Mouse (Mus musculus) urinary bladder, postnatal 14 days (tissue): ENCODE data around the gene Siglecg.

Experiments
- DNase-seq: peaks from one replicate; pipeline ENCODE4 v3.0.0; 2021; ENCODE audit warnings: low spot score

Gene Siglecg

DNA sequence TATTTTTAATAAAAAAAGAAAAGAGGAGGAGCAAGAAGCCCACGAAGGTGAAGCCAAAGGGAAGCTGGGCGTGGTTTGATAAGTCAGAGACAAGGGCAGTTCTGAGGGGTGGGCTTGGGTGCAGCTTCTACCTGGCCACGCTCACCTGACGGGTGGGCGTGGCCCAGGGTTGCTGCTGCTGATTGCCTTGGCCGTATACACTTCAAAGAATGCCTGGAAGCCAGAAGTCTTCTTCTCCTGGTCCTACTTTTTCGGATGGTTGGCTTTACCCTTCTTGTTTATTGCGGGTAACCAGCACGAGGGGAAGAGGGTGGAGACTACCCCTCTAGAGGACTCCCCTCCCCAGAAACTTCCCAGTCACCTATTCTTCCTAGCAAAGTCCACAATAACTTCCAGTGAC is 34.7 kb downstream of the Siglecg start:
- DNase-seq: no peak

DNA sequence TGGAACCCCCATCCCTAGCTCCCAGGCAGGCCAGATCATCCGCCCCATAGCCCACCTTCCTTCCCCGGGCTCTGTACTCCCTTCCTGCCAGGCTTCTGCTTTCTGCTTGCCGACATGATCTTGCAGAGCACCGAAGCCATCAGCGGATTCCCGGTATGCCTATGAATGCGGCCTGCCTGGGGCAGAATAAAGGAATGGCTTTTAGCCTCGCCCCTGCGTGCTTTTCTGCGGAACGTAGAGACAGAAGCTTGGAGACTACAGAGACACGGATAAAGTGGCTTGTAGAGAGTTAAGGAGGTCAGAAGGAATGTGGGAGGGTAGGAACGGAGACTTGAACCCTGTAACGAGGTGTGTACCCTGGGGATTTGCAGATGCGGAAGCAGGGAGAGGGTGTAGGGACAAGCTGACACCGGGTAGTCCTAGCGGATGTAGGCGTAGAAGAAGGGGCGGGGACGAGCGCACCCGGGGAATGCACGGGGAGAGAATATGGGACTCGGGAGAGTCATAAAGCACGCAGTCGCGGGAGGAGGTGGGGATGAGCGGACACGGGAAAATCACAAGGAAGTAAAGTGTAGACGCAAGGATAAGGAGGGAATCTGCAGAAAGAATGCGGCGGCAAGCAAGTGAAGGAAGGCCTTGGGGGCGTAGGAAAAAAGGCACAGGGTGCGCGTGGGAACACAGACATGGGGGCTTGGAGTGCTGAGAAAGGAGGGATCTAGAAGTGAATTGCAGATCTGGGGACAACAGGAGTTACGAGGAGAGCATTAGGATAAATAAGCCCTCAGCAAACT is 35.3 kb downstream of the Siglecg start:
- peak; percentile 89 for DNase-seq

DNA sequence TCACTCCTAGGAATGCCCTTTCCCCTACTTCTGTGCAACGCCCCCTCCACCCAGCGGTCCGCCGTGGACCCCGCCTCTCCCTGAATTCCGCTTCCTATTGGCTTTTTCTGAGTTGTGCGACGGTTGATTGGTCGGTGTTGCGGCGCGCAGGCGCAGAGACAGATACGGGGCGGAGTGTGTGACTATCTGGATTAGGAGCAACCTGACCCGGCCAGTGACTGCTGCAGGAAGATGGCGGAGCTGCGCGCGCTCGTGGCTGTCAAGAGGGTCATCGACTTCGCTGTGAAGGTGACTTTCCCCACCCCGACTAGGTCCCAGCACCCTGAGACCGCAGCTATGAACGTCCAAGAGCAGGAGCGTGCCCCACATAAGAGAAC is 35.9 kb downstream of the Siglecg start, which contains the start of the genes Etfb and Gm45233:
TSS of gene Etfb (plus strand) at position 167 of the 377 bp plus-strand sequence.
TSS of gene Gm45233 (plus strand) at position 212 of the 377 bp plus-strand sequence.
- peak; percentile 94 for DNase-seq

DNA sequence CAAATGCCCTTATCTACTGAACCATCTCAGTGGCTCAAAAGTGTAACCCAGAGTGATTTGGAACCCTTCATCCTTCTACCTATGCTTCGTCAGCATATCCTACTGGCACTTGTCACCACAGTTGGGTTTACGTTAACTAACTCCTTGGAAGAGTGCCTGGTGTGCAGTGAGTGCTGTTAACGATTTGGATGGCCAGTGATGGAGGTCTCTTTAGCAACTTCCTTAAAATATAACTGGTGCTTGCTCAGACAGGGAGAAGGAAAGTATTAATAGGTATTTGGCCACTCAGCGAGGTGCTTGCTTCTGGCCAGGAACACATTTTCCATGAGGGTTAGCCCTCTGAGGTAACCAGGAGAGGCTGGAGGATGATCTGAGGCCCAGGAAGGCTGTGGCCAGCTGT is 39.8 kb downstream of the Siglecg start:
- DNase-seq: no peak

DNA sequence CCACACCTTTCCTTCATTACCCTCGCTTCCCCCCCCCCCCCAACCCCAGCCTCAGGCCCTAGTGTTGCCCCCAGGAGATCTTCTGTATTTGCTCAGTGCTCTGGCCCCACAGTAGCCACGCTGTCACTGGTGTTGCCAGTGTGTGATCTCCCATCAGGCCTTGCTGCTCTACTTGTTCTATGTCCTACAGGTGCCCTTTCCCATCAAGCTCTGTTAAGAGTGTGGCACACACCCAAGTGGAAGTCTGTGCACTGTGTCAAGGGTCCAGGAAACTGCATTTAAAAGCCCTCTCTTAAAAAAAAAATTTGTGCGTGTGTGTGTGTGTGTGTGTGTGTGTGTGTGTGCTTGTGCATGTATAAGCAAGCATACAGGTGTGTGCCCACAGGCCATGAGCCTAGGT is 40.2 kb downstream of the Siglecg start:
- no peak for DNase-seq

DNA sequence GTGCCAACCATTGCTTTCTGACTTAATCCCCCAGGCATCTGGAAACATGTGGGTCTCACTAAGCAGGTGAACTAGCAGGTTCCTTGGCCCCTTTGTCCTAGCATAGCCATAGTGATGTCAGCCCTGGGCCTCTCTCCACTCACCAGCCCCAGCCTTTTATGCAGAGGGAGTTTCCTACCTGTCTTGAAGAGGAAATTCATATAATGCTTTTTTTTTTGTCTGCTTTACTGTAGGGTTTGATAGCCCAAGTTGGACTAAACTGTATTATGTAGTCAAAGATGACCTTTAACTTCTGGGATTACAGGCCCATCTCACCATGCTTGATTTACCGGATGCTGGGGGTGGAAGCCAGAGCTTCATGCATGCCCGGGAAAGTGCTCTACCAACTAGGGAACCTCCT is 41.8 kb downstream of the Siglecg start:
- DNase-seq: no peak

DNA sequence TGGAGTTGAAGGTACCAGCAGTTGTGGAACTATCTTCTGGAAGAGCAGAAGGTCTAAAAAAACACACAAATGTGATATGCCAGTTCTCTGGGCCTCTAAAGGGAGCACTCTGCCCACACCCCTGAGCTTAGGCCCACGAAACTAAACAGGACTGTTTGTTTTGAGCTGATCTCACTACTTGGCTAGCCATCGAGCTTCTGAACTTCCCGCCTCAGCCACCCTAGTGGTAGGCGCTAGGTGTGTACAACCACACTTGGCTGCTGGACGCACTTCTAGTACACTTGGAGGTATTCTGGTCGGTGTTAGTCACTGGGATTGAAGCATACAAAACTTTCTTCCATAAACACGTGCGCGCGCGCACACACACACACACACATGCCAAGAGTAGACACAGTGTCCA is 43.7 kb downstream of the Siglecg start:
- no peak for DNase-seq

DNA sequence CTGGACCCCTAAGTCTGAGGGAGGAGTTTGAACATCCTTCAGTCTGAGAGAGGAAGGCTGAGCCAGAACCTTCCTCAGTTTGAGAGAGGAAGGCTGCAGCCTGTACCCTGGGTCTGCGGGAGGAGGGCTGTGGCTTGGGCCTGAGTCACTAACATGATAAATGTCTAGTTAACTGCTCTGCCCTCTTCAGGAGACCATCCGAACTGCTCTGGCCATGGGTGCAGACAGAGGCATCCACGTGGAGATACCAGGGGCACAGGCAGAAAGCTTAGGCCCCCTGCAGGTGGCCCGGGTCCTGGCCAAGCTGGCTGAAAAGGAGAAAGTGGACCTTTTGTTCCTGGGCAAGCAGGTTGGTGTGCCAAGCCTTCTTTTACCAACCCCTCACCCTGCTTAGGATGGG is 44.6 kb downstream of the Siglecg start:
- DNase-seq: peak; percentile 14

DNA sequence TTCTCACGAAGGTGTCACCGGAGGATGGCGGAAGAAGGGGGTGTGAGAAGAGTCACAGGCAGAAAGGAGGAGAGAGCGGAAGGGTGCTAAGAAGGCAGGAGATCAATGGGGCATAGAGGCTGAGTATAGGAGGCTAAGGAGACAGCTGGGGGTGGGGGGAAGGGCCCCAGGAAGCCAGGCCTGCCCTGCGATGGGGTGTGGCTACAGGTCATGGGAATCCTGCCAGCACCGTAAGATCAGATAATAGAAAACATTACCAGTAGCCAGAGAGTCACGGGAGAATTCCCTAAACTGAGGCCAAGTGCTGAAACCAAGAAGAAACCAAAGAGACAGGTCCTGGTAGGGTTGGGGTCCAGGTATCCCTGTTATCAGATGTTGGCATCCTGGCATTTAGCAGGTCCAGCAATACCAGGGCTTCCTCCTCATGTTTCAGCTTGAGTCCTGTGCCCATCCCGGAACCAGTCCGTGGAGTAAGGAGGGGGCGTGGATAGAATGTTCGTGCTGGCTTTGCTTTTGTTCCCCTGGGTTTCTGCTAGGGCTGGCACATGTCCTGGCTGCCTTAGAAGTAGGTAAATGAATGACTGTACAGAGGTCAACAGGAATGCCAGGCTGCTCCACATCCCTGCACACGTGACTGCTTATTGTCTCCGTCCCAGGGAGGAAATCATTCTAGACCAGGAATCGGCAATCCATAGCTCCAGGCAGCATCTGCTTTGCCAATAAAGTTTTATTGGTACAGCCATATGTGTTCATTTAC is 45.8 kb downstream of the Siglecg start:
- DNase-seq: peak; percentile 22

DNA sequence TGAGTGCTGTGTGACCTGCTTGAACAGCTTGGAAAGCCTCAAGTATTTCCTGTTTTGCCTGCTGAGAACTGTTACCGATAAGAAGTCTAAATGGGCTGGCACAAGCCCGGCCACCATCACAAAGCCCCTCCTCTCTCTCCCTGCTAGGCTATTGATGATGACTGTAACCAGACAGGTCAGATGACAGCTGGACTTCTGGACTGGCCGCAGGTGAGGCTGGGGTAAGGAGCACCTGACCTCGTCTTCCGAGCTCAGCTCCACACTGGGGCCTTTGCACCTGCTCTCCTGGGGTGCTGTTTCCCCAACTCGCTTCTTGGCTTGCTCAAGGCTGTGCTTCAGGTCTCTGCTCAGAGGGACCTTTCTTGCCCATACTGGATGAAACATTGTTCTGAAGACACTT is 46.4 kb downstream of the Siglecg start:
- DNase-seq: no peak

DNA sequence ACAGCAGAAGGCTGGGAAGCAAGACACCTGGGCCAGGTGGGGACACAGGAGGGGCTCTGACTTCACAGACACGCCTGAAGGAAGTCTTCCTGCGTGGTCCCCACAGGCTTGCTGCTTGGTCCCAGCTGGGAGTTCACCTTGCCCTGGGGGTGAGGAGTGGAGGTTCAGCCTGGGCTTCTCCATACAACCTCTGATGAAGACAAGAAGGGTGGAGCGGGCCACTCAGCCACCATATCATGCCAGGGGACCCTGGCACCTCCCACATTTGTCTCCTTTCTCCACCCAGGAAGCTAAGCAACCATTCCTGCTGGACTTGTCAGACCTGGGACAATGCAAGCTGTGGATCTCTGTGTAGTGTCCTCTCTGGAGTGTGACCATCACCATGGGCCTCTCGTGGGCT is 54.8 kb downstream of the Siglecg start, which contains the start of gene Vsig10l:
TSS of gene Vsig10l (plus strand) at position 301 of the 400 bp plus-strand sequence.
- no peak for DNase-seq

DNA sequence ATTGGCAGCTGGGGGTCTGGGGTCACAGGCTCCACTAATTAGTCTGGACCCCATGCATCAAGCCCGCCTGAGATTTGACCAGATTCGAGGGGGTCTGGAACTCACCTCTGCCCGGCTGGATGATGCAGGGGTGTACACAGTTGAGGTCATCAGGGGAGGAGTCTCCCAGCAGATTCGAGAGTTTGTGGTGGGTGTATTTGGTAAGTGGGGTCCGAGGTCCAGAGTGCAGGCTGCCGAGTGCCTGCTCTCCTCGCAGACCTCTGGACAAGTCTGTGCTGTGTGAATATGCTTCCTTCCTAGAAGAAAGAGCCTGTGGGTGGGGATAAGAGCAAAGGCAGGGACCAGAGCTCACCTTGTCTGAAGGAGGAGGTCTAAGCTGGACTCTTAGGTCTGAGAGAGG is 56.0 kb downstream of the Siglecg start:
- no peak for DNase-seq

DNA sequence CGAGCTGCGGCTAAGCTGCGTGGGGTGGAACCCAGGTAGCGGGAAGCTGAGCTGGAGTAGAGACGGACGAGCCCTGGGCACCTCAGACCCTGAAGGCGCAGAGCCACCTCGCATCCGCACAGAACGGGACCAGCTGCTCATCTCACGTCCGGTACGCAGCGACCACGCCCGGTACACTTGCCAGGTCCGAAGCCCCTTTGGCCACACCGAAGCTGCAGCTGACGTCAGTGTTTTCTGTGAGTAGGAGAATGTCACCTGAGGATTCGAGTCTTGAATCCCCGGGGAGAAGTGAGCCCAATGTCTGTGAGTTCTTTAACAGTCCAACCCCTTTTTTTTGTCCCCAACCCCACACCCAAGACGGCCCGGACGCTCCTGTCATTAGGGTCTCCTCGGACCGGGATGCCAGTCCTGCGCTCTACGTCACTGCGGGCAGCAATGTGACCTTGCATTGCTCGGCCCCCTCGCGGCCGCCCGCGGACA is 56.9 kb downstream of the Siglecg start:
- DNase-seq: no peak

DNA sequence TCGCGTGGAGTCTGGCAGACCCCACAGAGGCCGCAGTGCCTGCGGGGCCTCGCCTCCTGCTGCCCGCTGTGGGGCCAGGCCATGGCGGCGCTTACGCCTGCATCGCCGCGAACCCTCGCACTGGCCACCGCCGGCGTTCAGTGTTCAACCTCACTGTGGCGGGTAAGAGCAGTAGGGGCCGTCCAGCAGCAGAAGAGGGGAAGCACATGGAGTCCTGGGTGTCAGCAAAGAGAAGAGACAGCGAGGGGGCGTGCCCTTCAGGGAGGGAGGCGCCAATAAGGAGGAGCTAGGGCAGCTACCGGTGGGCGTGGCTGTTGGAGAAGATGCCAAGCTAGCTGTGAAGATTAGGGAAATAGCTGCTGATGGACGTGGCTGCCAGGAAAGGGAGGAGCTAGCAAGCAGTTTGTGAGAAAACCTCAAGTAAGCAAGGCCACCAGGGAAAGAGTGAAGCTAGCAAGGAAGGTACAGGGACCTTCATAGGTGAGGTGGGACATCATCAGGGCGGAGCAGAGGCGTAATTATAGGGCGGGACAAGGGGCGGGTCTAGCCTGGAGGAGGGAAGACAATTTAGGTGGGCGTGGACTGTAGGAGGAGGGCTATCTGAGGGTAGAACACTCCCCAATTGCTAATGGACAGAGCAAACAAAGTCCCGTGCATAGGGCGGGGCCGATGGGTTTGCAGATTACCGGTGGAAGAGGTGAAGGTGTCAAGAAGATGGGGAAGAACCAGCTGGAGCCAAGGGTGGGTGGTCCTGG is 57.5 kb downstream of the Siglecg start:
- peak; percentile 90 for DNase-seq

DNA sequence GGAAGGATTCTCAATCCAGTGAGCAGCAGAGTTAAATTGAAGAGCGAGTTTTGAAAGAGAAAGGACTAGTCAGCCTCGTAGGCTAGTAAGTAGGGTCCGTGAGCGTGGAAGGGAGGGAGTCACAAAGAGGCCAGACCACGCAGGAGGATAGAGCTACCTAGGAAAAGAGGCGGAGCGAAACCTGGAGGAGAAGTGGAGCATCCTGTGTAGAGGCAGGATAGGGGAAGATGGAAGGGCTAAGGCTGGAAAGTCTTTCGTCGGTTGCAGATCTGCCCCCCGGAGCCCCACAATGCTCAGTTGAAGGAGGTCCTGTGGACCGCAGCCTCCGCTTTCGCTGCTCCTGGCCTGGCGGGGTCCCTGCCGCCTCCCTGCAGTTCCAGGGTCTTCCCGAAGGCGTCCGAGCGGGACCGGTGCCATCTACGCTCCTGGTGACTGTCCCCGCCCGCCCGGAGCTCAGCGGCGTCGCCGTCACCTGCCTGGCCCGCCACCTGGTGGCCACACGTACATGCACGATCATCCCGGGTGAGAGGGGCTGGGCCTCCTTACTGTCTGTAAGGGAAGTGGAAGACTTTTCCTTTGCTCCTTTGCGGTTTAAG is 58.2 kb downstream of the Siglecg start:
- peak; percentile 82 for DNase-seq
